Mouse (Mus musculus) bone marrow macrophage, adult 2 months (primary cell): ENCODE results near the gene Nfkbie. TPM values are rescaled to one million over a fixed set of nuclear protein-coding genes. Genes with fewer than 3 reads are reported as not detected.
A peak's percentile ranks its signal among the peaks of the same experiment; 100 is the strongest.

Experiments used
- H3K27ac ChIP-seq: 2 replicates; pipeline ENCODE4 v1.5.1; 2012; ENCODE audit warnings: low read depth, low read length; ENCODE audit not compliant: insufficient read depth
- H3K4me1 ChIP-seq: 2 replicates; pipeline ENCODE4 v1.6.1; 2012; ENCODE audit warnings: low read length; ENCODE audit not compliant: control insufficient read depth, insufficient read depth
- H3K4me3 ChIP-seq: 2 replicates; pipeline ENCODE4 v1.5.1; 2012; ENCODE audit warnings: mild to moderate bottlenecking, low read length, moderate library complexity; ENCODE audit not compliant: insufficient read depth
- CTCF ChIP-seq: IDR thresholded peaks from 2 replicates; pipeline ENCODE4 v1.5.1; 2012; ENCODE audit warnings: low read depth, mild to moderate bottlenecking, low read length, moderate library complexity
- POLR2A ChIP-seq: IDR thresholded peaks from 2 replicates; pipeline ENCODE4 v1.6.1; 2012; ENCODE audit warnings: mild to moderate bottlenecking, low read depth, low read length, borderline replicate concordance
- polyA plus RNA-seq: library from polyadenylated mRNA; stranded (reverse); fragments of >200 nt; gene quantifications from 2 replicates; pipeline ENCODE4 v1.2.4, GENCODE M21; 2012; ENCODE audit not compliant: missing spikeins, insufficient read depth, insufficient read length

Gene Nfkbie
- polyA plus RNA-seq, 1 experiment, result 30.8 TPM

- no peak overlapping the region for H3K27ac ChIP-seq
- TF ChIP-seq POLR2A, result no peak
- peak; percentile 42; the same call in 1 of the 2 replicates for TF ChIP-seq CTCF
- peaks cover 40% of the 10 kb centered on the region for H3K4me1 ChIP-seq
- no peak overlapping the region for H3K4me3 ChIP-seq
These were observed 30.9 kb downstream of the Nfkbie start for GRCm38 (mm10) chr17:45586449-45586837.

DNA sequence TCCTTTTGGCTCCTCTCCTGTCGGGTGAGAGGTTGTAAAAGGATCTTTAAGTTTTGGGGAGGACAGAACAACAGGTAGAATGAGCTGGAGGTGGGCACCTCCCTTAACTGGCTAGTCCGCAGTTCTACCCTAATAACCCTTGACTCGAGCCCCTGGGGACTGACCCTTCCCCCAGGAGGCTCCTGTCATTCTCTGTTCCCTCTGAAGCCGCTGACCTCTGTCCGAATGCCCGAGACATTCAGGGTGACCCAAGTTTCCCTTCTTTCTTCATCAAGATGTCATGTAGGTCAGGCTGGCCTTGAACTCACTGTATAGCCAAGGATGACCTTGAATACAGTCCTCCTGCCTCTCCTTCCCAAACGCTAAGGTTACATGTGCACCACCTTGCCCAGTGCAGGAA, 32.9 kb downstream of the Nfkbie start:
- H3K4me1 ChIP-seq, result peaks cover 52% of the 10 kb centered on the region
- H3K4me3 ChIP-seq, result no peak overlapping the region
- TF ChIP-seq CTCF (no peak), POLR2A (no peak)
- H3K27ac ChIP-seq, result no peak overlapping the region

DNA sequence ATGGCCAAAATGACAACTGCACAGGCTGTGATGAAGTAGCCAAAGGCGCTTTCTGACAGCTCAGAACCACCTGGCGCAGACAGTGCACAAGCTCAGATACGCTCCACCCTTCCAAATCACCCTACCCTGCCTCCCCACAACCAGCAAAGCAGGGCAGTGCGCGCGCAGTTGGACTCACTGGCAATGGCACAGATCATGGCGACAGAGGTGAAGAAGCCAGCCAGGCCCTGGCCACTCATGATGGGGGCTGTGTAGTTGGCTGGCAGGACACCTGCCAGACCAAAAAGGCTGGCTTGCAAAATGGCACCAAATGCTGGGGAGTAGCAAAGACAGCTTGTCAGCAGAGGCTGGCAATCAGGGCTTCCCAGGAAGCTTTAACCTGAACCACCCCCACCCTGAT, 33.7 kb downstream of the Nfkbie start:
- TF ChIP-seq POLR2A (no peak), CTCF (no peak)
- Histone ChIP-seq H3K4me1 (peaks cover 50% of the 10 kb centered on the region), H3K4me3 (no peak overlapping the region), H3K27ac (no peak overlapping the region)

GRCm38 (mm10) chr17:45589844-45590243, 34.3 kb downstream of the Nfkbie start:
- no peak for TF ChIP-seq CTCF
- TF ChIP-seq POLR2A, result no peak
- Histone ChIP-seq H3K27ac (no peak overlapping the region), H3K4me3 (no peak overlapping the region), H3K4me1 (peaks cover 44% of the 10 kb centered on the region)

- Histone ChIP-seq H3K27ac (no peak overlapping the region), H3K4me1 (peaks cover 39% of the 10 kb centered on the region), H3K4me3 (no peak overlapping the region)
- TF ChIP-seq CTCF, result no peak
- TF ChIP-seq POLR2A, result no peak
These were observed 34.9 kb downstream of the Nfkbie start for GRCm38 (mm10) chr17:45590410-45590809.

GRCm38 (mm10) chr17:45591701-45592605, 36.5 kb downstream of the Nfkbie start:
- Histone ChIP-seq H3K4me3 (no peak overlapping the region), H3K4me1 (peaks cover 42% of the 10 kb centered on the region), H3K27ac (no peak overlapping the region)
- no peak for TF ChIP-seq POLR2A
- no peak for TF ChIP-seq CTCF

GRCm38 (mm10) chr17:45592606-45593431, 37.3 kb downstream of the Nfkbie start:
- Histone ChIP-seq H3K4me3 (peak overlapping the region; percentile 6), H3K27ac (no peak overlapping the region), H3K4me1 (peaks cover 45% of the 10 kb centered on the region)
- no peak for TF ChIP-seq CTCF
- TF ChIP-seq POLR2A, result no peak

DNA sequence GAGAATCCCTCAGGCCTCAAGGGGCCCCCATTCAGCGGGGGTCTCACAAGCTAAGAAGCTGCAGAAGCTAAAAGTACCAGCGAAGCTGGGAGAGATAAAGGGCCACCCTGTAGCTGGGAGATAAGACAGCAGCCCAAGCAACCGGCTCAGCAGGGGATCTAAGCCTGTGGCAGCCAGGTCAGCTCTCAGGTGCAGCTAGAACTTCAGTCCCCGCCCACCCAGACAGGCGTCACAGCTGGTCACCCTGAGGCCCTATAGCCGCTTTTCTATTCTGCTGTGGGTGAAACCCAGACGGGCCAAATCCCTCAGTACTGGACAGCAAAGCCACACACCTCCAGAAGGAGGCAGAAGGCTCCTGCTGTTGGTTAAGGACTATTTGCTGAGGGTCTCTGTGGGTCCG, 38.0 kb downstream of the Nfkbie start:
- TF ChIP-seq POLR2A, result no peak
- no peak for TF ChIP-seq CTCF
- H3K4me3 ChIP-seq, result peak overlapping the region; percentile 84
- H3K4me1 ChIP-seq, result peaks cover 50% of the 10 kb centered on the region
- no peak overlapping the region for H3K27ac ChIP-seq

DNA sequence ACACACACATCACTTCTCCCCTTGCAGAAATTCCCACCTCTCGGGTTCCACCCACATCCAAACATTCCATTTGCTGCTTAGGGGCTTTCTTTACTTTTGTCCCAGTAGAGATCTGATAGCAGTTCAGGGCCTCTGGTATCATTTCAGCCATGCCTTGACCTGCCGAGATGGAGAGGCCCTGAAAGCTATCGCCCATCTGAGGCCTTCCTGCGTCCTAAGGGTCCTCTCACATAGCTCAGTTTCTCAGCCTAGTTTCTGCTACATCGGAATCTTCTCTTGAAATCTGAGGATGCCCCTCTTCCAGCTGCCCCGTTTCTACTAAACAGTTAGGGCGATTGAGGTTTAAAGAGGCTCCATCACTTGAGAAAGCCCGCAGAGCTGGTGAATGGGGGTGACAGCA, 38.7 kb downstream of the Nfkbie start:
- peak overlapping the region; percentile 84 for H3K4me3 ChIP-seq
- no peak for TF ChIP-seq CTCF
- no peak for TF ChIP-seq POLR2A
- no peak overlapping the region for H3K27ac ChIP-seq
- peaks cover 53% of the 10 kb centered on the region for H3K4me1 ChIP-seq
